Mouse (Mus musculus): ENCODE results near the gene Zbed4. TPM values are rescaled to one million over a fixed set of nuclear protein-coding genes. Genes with fewer than 3 reads are reported as not detected.

The Zbed4 gene
- polyA plus RNA-seq, 1 experiment, result 16.8 TPM

GRCm38 (mm10) chr15:88709878-88710277 lies 41.6 kb upstream of the Zbed4 start:
- Histone ChIP-seq H3K27ac (ENCODE audit: control insufficient read depth, insufficient read depth, low read depth, low read length) (no peak overlapping the region), H3K27me3 (ENCODE audit: control insufficient read depth, insufficient read depth, low read length) (no peaks in the 10 kb centered on the region), H3K4me3 (ENCODE audit: control insufficient read depth, low read depth, low read length) (no peak overlapping the region), H3K4me1 (ENCODE audit: control insufficient read depth, insufficient read depth, low read length) (no peaks in the 10 kb centered on the region; the same call in 1 of the 2 replicates), H3K36me3 (ENCODE audit: control insufficient read depth, insufficient read depth, low read length) (peaks cover 6% of the 10 kb centered on the region)
- TF ChIP-seq CTCF (IDR thresholded peaks at IDR 0.05; ENCODE audit: control insufficient read depth, insufficient read depth, insufficient replicate concordance, low read depth, low read length), result no peak

DNA sequence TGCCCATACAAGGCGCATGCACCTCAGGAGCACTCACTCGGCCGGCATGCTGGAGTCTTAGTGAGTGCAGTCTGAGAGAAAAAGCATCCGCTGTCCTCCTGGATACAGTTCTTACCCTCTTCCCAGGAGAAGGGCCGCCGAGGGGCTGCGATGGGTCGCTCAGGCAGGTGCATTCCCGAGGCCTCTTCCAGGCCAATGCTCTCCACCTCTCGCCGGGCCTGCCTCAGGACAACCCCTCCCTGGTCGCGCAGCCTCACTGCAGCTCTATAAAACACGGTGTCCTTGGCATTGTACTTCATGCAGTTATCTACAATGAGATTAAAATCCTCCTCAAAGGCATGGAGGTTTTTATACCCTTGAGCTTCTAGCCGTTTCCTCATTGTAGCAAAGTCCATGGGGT lies 39.0 kb upstream of the Zbed4 start:
- H3K36me3 ChIP-seq (ENCODE audit: control insufficient read depth, insufficient read depth, low read length), result peaks cover 8% of the 10 kb centered on the region
- H3K27ac ChIP-seq (ENCODE audit: control insufficient read depth, insufficient read depth, low read depth, low read length), result no peak overlapping the region

DNA sequence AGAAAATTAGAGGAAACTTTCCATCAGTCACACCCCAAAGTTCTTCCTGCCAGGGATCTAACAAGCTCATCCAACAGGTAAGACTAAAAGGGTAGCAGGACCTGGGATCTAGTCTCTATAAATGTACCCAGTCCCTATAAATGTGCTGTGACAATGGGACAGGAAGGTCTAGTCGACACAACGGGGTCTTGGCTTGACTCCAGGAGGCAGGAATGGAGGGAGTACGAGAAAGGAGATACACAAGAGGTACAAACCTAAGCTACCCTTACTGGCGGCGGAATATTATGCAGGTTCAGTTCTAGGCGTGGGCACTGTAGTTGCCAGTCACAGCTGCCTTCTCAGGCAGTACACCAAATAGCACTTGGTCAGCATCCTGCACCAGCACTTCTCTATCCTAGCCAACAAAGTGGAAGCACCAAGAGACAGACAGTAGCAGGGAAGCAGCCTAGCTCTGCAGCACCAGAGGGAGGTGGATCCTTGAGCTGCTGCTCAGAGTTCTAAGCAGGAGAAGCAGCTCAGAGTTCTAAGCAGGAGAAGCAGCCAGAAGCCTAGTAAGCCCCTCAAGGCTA lies 37.4 kb upstream of the Zbed4 start:
- H3K4me1 ChIP-seq (ENCODE audit: control insufficient read depth, insufficient read depth, low read length), result peaks cover 2% of the 10 kb centered on the region; the same call in 1 of the 2 replicates
- TF ChIP-seq CTCF (IDR thresholded peaks at IDR 0.05; ENCODE audit: control insufficient read depth, insufficient read depth, insufficient replicate concordance, low read depth, low read length) (no peak), POLR2A (IDR thresholded peaks at IDR 0.05; ENCODE audit: control insufficient read depth, low read depth, low read length) (no peak)
- H3K4me3 ChIP-seq (ENCODE audit: control insufficient read depth, low read depth, low read length), result no peak overlapping the region
- H3K27me3 ChIP-seq (ENCODE audit: control insufficient read depth, insufficient read depth, low read length), result no peaks in the 10 kb centered on the region
- H3K27ac ChIP-seq (ENCODE audit: control insufficient read depth, insufficient read depth, low read depth, low read length), result no peak overlapping the region; the same call in 1 of the 2 replicates
- H3K36me3 ChIP-seq (ENCODE audit: control insufficient read depth, insufficient read depth, low read length), result peaks cover 7% of the 10 kb centered on the region

More for the DNA sequence above, 39.0 kb upstream of the Zbed4 start:
- Histone ChIP-seq H3K4me3 (ENCODE audit: control insufficient read depth, low read depth, low read length) (no peak overlapping the region), H3K27me3 (ENCODE audit: control insufficient read depth, insufficient read depth, low read length) (no peaks in the 10 kb centered on the region), H3K4me1 (ENCODE audit: control insufficient read depth, insufficient read depth, low read length) (no peaks in the 10 kb centered on the region; the same call in 1 of the 2 replicates)
- TF ChIP-seq POLR2A (IDR thresholded peaks at IDR 0.05; ENCODE audit: control insufficient read depth, low read depth, low read length) (no peak), CTCF (IDR thresholded peaks at IDR 0.05; ENCODE audit: control insufficient read depth, insufficient read depth, insufficient replicate concordance, low read depth, low read length) (no peak)

- Histone ChIP-seq H3K27me3 (ENCODE audit: control insufficient read depth, insufficient read depth, low read length) (no peaks in the 10 kb centered on the region), H3K36me3 (ENCODE audit: control insufficient read depth, insufficient read depth, low read length) (peaks cover 7% of the 10 kb centered on the region), H3K4me3 (ENCODE audit: control insufficient read depth, low read depth, low read length) (no peak overlapping the region), H3K4me1 (ENCODE audit: control insufficient read depth, insufficient read depth, low read length) (peaks cover 2% of the 10 kb centered on the region; the same call in 1 of the 2 replicates), H3K27ac (ENCODE audit: control insufficient read depth, insufficient read depth, low read depth, low read length) (no peak overlapping the region)
- TF ChIP-seq POLR2A (IDR thresholded peaks at IDR 0.05; ENCODE audit: control insufficient read depth, low read depth, low read length) (no peak), CTCF (IDR thresholded peaks at IDR 0.05; ENCODE audit: control insufficient read depth, insufficient read depth, insufficient replicate concordance, low read depth, low read length) (no peak)
These were observed 35.1 kb upstream of the Zbed4 start for GRCm38 (mm10) chr15:88716350-88716749.

DNA sequence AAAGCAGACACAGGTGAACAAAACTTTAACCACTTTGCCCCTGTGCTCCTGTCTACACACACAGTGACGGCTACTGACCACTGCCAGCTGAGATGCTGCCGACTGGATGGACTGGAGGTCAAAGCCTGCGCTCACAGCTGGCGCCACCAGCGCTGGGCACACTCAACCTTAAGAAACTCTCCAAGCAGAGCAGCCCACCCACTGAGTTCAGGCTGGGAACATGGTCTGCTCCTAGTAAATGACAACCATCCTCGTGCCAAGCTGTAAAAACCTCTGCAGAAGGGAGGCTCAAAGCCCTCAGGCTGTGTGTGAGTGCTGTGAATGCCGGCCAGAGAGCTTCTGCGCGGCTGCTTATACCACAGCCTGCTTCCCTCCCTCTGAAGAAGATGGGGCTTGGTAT lies 34.2 kb upstream of the Zbed4 start:
- peaks cover 6% of the 10 kb centered on the region for H3K36me3 ChIP-seq (ENCODE audit: control insufficient read depth, insufficient read depth, low read length)
- peaks cover 2% of the 10 kb centered on the region; the same call in 1 of the 2 replicates for H3K4me1 ChIP-seq (ENCODE audit: control insufficient read depth, insufficient read depth, low read length)
- H3K27ac ChIP-seq (ENCODE audit: control insufficient read depth, insufficient read depth, low read depth, low read length), result no peak overlapping the region
- no peak overlapping the region for H3K4me3 ChIP-seq (ENCODE audit: control insufficient read depth, low read depth, low read length)
- TF ChIP-seq POLR2A (IDR thresholded peaks at IDR 0.05; ENCODE audit: control insufficient read depth, low read depth, low read length) (no peak), CTCF (IDR thresholded peaks at IDR 0.05; ENCODE audit: control insufficient read depth, insufficient read depth, insufficient replicate concordance, low read depth, low read length) (no peak)
- H3K27me3 ChIP-seq (ENCODE audit: control insufficient read depth, insufficient read depth, low read length), result no peaks in the 10 kb centered on the region

DNA sequence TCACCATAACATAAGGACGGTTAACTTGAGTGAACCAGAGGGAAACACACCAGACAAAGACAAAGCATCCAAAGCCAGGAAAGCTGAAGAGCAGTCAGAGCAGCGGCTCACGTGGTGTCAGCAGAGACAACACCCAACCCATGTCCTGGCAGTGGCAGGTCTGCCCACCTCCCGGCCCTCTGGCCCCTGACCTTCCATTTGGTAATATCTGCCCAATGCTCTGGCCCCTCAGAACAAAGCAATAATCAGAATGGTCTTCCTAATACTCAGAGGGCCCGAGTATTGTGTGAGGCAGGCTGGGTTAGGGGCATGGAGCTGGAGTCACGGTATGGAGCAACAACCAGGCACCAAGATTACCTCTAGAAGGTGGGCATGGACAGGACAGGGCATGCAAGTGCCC lies 28.3 kb upstream of the Zbed4 start:
- no peaks in the 10 kb centered on the region for H3K27me3 ChIP-seq (ENCODE audit: control insufficient read depth, insufficient read depth, low read length)
- H3K4me1 ChIP-seq (ENCODE audit: control insufficient read depth, insufficient read depth, low read length), result no peaks in the 10 kb centered on the region
- peaks cover 1% of the 10 kb centered on the region; the same call in 1 of the 2 replicates for H3K36me3 ChIP-seq (ENCODE audit: control insufficient read depth, insufficient read depth, low read length)
- no peak overlapping the region for H3K27ac ChIP-seq (ENCODE audit: control insufficient read depth, insufficient read depth, low read depth, low read length)
- TF ChIP-seq CTCF (IDR thresholded peaks at IDR 0.05; ENCODE audit: control insufficient read depth, insufficient read depth, insufficient replicate concordance, low read depth, low read length) (no peak), POLR2A (IDR thresholded peaks at IDR 0.05; ENCODE audit: control insufficient read depth, low read depth, low read length) (no peak)
- no peak overlapping the region for H3K4me3 ChIP-seq (ENCODE audit: control insufficient read depth, low read depth, low read length)

DNA sequence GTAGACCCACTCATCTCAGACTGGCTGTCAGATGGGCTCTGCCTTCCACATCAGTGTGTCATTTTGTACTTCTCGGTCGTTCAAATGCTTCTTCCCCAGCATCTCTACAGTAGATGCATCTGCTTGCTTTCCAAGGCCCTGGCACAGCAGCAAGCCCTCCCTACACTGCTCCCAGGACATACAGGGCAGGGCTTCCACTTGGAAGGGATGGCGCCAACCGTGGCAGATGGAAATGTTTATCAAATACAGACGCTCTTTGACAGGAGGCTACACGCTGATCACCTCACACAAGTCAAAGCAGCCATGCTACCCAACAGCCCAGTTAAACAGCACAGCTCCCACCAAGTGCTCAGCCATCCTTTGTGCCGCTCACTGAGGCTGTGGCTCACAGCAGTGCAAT lies 27.1 kb upstream of the Zbed4 start:
- H3K27me3 ChIP-seq (ENCODE audit: control insufficient read depth, insufficient read depth, low read length), result no peaks in the 10 kb centered on the region
- H3K36me3 ChIP-seq (ENCODE audit: control insufficient read depth, insufficient read depth, low read length), result peaks cover 3% of the 10 kb centered on the region
- no peaks in the 10 kb centered on the region for H3K4me1 ChIP-seq (ENCODE audit: control insufficient read depth, insufficient read depth, low read length)
- TF ChIP-seq CTCF (IDR thresholded peaks at IDR 0.05; ENCODE audit: control insufficient read depth, insufficient read depth, insufficient replicate concordance, low read depth, low read length), result no peak
- TF ChIP-seq POLR2A (IDR thresholded peaks at IDR 0.05; ENCODE audit: control insufficient read depth, low read depth, low read length), result no peak
- H3K4me3 ChIP-seq (ENCODE audit: control insufficient read depth, low read depth, low read length), result no peak overlapping the region
- H3K27ac ChIP-seq (ENCODE audit: control insufficient read depth, insufficient read depth, low read depth, low read length), result no peak overlapping the region

All from testis, adult 2 months (tissue).